Mouse (Mus musculus): Measurements from ENCODE around the gene Cenps.
"Not testable (repeated sequence)": the region's sequence is repeated elsewhere in the genome, so short reads cannot be mapped to it uniquely, and the experiment has no call there.

Cenps gene

GRCm38 (mm10) chr4:149136982-149137770 lies at the start of gene Cenps:
TSS of gene Cenps (minus strand) at chr4:149137629.
- DNase-seq (ENCODE audit: low spot score in 2 of 2), result peak; percentile 87 to 93

DNA sequence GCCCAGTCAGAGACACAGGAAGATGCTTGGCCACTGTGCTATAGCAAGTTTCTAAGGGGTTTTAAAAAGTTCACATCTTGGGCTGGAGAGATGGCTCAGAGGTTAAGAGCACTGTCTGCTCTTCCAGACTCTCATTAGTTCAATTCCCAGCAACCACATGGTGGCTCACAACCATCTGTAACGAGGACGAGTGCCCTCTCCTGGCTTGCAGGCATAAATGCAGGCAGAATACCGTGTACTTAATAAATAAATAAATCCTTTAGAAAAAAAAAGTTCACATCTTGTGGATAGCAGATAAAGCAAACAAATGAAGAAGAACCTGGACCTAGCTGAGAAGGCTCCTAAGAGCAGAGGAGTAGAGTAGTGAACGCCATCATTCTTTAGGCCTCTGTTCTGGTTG lies 45.3 kb upstream of the Cenps start:
- DNase-seq (ENCODE audit: low spot score in 2 of 2), result no peak

GRCm38 (mm10) chr4:149182192-149182591 lies 44.8 kb upstream of the Cenps start:
- no peak for DNase-seq (ENCODE audit: low spot score in 2 of 2)

GRCm38 (mm10) chr4:149179573-149179972 lies 42.1 kb upstream of the Cenps start:
- DNase-seq (ENCODE audit: low spot score in 2 of 2), result no peak

DNA sequence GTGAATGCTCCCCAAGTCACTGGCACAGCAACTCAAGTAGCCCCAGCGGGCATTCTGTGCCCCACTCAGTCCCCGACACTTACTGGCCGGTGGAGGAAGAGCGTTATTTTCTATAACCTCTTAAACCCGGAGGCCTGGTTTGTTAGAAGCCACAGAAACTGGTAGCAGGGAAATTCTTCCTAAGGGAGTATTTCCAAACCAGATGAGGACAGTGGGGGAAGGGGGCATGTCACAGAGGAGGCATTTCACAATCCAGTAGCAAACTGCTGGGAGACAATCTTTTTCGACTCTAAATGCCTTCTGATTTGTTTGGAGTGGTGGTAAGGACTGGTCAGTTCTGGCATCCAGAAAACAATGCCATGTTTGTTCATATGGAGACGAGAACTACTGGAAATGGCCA lies 41.7 kb upstream of the Cenps start:
- DNase-seq (ENCODE audit: low spot score in 2 of 2), result no peak

- DNase-seq (ENCODE audit: low spot score in 2 of 2), result no peak
Measured at GRCm38 (mm10) chr4:149178328-149178727, 40.9 kb upstream of the Cenps start.

DNA sequence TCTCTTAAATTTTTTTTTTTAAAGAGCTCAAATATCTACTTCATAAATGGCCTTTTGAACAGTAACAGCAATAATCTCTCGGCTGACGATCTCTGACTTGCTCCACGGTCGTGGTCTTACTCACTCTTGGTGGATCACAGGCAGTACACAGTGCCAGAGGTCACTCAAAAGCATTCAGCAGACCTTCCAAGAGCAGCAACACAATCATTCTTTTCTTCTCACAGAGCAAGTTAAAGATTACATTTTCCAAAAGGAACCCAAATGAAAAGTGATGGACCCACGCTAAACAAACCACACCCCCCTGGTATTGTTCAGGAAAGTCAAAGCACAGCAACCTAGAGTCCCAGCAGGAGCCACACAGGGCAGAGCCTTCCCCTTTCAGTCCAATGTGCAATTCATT lies 39.6 kb upstream of the Cenps start:
- DNase-seq (ENCODE audit: low spot score in 2 of 2), result no peak

DNA sequence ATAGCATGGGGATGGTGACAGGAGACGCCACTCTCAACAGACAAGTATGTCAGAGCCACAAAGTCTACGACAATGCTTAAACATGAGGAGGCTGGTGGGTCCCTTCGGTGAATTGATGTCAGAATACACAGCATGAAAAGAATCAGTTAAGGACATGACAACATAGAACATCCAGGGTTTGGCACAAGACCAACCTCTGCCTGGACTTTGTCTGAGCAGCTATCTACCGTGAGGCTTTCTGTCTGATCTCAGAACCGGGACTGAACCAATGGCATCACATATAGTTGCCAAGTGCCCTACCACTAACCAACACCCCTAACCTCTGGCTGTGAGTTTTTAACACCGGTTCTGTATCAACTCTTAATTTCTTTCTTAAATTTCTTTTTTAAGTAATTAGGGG lies 39.2 kb upstream of the Cenps start:
- no peak for DNase-seq (ENCODE audit: low spot score in 2 of 2)

- DNase-seq (ENCODE audit: low spot score in 2 of 2), result no peak
Measured at GRCm38 (mm10) chr4:149173661-149174060, 36.2 kb upstream of the Cenps start.

DNA sequence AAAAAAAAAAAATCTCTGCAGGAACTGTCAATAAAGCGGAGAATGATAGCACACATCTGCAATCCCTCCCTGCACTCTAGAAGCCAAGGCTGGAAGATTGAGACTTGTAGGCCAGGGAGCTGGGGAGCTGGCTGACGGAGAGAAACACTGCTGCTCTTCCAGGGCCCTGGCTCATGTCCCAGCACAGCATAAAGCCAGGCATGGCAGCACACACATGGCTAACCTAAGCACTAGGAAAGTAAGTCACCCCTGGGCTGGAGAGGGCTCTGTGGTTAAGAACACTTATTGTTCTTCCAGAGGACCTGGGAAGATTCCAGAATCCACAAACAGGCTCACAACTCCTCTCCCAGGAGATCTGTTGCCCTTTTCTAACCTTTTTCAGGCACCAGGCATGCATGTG lies 35.2 kb upstream of the Cenps start:
- peak in 1 of 2 experiments; percentile 42 for DNase-seq (ENCODE audit: low spot score in 2 of 2)

GRCm38 (mm10) chr4:149172083-149172482 lies 34.7 kb upstream of the Cenps start:
- DNase-seq (ENCODE audit: low spot score in 2 of 2), result no peak

- DNase-seq (ENCODE audit: low spot score in 2 of 2), result no peak
Measured at GRCm38 (mm10) chr4:149171581-149171981, 34.2 kb upstream of the Cenps start.

DNA sequence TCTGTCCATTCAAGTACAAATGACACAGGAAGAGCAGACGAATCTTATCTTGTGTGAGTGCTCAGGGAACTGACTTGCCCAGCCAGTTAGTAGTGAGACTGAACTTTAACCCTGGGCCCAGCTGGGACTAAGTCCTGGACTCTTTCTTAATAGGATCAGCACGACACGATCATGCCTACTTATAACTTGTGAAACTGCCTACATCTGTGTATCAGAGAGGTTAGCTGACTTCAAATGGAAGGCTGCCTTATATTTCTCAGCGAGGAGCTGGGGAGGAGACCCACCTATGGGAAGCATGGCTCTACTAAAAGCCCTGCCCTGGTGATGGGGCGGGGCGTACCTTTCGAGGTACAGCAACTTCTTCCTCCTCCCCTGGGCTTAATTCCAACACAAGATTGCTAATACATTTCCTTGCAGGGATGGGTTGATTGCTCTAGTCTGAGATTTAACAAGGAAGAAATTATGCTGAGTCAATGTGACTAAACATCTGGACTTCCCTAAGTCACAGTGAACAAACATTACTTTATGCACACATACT lies 33.0 kb upstream of the Cenps start:
- DNase-seq (ENCODE audit: low spot score in 2 of 2), result no peak

DNA sequence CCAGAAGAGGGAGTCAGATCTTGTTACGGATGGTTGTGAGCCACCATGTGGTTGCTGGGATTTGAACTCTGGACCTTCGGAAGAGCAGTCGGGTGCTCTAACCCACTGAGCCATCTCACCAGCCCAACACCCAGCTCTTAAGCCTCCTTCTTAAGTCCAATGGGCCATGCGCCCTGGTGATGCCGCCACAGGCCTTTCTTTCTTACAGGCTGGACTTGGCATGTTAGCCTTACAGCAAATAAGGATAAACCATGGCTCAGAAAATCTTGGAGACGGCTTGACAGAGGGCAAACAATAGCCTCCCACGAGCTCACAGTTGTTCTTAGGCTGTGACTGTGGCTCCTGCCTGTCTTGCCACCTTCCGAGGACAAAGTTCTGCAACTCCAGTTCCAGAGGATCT lies 32.5 kb upstream of the Cenps start:
- not testable (repeated sequence) for DNase-seq (ENCODE audit: low spot score in 2 of 2)

- no peak for DNase-seq (ENCODE audit: low spot score in 2 of 2)
Measured at GRCm38 (mm10) chr4:149168016-149168415, 30.6 kb upstream of the Cenps start.

GRCm38 (mm10) chr4:149166957-149167611 lies 29.7 kb upstream of the Cenps start:
- DNase-seq (ENCODE audit: low spot score in 2 of 2), result no peak

DNA sequence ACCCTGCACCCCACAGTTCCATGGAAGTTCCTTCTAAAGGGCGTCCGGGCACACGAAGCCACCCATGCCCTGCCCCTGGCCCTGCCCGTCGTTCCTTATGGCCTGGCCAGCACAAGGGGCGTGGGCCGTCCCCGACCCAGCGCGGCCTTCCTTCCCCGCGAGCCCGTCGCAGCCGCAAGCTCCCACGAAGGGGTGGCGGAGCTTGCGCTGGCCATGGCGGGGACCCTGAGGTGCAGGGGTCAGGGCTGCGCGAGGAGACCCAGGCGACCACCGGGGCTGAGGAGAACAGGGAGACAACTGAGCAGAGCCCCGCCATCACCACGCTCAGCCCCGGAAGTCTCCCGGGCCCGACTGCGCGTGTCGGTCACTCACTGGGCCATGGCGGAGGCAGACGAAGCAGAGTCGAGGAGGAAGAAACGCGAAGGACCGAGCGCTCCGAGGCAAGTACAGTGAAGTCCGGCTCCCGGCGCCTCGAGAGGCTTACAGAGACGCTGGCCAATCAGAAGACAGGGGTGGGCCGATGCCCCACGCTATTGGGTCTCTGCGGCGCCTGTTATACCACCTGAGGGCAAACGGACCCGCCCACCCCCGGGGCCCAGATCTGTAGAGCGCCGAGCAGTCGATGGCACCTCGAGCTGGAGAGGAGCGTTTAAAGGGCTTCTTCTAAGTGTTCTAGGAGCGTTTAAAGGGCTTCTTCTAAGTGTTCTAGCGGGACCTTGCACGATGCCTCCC lies 29.0 kb upstream of the Cenps start, which contains the start of gene Pgd:
Pgd (minus strand) TSS at position 557 of the 732 bp plus-strand sequence.
- peak; percentile 94 to 95 for DNase-seq (ENCODE audit: low spot score in 2 of 2)

DNA sequence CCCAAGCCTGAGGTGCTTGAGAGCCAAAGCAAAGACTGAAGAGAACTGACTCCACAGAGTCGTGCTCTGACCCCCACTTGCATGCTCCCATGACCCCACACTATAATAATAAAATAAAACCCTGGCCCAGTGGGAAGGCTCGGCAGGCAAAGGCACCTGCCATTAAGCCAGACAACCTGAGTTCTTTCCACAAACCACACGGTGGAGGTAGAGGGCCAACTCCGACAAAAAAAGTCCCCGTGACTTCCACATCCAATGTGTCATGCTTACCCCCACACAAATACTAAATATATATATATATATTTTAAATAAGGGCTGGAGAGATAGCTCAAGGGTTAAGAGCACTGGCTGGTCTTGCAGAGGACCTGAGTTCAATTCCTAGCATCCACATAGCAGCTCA lies 26.7 kb upstream of the Cenps start:
- no peak for DNase-seq (ENCODE audit: low spot score in 2 of 2)

GRCm38 (mm10) chr4:149163196-149163595 lies 25.8 kb upstream of the Cenps start:
- DNase-seq (ENCODE audit: low spot score in 2 of 2), result no peak

GRCm38 (mm10) chr4:149161166-149161565 lies 23.7 kb upstream of the Cenps start:
- DNase-seq (ENCODE audit: low spot score in 2 of 2), result no peak

DNA sequence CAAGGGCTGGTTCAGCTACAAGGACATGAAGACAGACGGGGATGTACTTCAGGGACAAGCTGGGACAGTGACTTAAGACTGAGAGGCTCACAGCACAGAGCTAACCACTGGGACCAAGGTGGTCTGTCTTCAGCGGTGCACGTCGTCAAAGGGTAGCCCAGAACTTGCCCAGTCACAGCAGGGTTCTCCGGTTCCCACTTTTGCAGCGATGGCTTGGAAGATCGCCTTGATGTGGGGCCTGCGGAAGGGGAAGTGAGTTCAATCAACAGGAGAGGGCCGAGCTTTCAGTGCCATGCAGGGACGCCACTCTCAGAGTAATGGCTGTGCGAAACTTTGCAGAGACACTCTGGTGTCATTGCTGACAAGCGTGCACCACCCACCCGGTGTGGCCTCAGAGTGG lies 22.5 kb upstream of the Cenps start:
- no peak for DNase-seq (ENCODE audit: low spot score in 2 of 2)

DNA sequence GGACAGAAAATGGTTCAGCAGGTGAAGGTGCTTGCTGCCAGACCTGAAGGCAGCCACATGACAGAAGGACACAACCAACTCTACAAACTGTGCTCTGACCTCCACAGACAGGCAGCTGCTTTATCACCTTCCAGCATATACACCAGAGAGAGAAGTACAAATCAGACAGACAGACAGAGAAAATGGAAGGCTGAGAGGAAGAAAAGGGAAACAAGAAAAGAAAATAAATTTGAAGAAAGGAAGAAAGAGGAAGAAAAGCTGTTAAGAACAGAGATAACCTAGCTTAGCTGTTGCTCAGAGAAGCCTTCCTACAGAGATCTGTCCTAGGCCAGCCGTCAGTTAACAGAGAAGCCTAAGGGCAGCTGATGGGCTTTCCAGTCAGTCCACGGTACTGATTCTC lies 21.8 kb upstream of the Cenps start:
- no peak for DNase-seq (ENCODE audit: low spot score in 2 of 2)
